Mouse (Mus musculus): ENCODE results near the gene Hck. TPM values are rescaled to one million over a fixed set of nuclear protein-coding genes. Genes with fewer than 3 reads are reported as not detected.

The Hck gene
- polyA plus RNA-seq, 1 experiment from 2014 or later: 7.9 TPM

DNA sequence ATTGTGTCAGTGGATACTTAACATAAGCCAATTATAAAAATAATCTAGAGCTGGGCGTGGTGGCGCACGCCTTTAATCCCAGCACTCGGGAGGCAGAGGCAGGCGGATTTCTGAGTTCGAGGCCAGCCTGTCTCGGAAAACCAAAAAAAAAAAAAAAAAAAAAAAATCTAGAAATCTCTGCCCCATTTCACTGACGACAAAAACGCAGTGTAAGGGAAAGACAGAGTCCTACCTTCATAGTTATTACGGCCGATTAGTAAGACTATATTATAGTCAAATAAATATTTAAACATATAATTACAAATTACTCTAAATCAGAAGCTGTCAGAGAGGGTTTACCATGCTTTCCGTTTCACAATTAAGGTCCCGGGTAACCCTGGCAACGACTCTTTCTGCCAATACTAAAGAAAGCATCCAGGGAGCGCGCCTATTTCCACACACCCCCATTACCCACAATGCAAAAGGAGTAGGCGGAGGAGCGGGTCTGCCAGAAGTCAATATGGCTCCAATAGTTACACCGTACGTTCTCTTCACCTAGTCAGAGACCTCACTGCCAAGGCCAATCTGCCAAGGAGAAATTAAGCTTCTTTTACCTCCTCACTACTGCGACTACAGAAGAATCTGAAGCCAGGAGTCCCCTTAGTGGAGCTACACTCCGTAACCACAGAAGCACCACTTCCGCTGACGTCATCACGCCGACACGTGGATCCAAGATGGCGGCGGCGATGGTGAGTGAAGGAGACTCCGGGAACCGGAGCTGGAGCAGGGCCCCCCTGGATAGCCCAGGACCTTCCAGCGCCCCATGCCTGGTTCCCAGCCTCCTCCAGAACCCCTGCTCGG lies 52.8 kb downstream of the Hck start, which contains the start of gene Tm9sf4:
Gene Tm9sf4, plus strand, starts transcription at position 460 of the 840 bp plus-strand sequence.
- peaks cover 7% of the 10 kb centered on the region; the same call in 1 of the 2 replicates for H3K36me3 ChIP-seq
- H3K9me3 ChIP-seq: 0 out of 2 replicates have a peak, but pooled peaks cover 3% of the 10 kb centered on the region
- peak within 1 kb of the TSS; percentile 93 for H3K9ac ChIP-seq
- peak; percentile 95 for ATAC-seq (ENCODE audit: low FRiP score, low read depth)
- H3K4me1 ChIP-seq: peaks cover 13% of the 10 kb centered on the region
- peak within 1 kb of the TSS; percentile 89 for H3K4me2 ChIP-seq (replicated peaks)
- H3K27ac ChIP-seq: peak within 1 kb of the TSS; percentile 90
- 11% methylated on average over 34 of the region's 34 CpGs for WGBS
- H3K4me3 ChIP-seq: peak within 1 kb of the TSS; percentile 88
- no peaks in the 10 kb centered on the region for H3K27me3 ChIP-seq

DNA sequence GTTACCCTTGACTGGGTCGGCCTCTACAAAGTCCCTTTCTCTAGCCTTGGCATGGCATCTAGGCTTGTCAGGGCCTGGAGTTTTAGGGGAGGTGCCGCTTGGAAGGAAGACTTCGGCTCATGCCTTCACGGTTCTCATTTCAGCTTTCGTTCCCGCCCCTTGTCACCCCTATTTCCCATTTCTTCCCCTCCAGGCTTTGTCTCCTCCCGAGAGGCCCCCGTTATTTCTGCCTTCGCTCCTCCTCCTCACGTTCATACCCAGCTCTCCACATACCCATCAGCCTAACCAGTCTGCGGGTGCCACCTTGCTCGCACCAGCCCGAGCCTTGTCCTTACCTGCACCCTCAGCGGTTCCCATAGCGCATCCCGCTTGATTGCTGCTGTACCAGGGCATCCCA lies 53.4 kb downstream of the Hck start:
- Histone ChIP-seq H3K4me2 (replicated peaks) (peak overlapping the region; percentile 89), H3K9me3 (0 out of 2 replicates have a peak, but pooled peaks cover 3% of the 10 kb centered on the region), H3K4me1 (peaks cover 13% of the 10 kb centered on the region), H3K27me3 (no peaks in the 10 kb centered on the region), H3K9ac (peak overlapping the region; percentile 93), H3K4me3 (peak overlapping the region; percentile 88), H3K36me3 (peaks cover 11% of the 10 kb centered on the region), H3K27ac (peak overlapping the region; percentile 90)
- peak; percentile 41; the same call in 1 of the 2 replicates for ATAC-seq (ENCODE audit: low FRiP score, low read depth)
- WGBS: under 1% methylated on average over 16 of the region's 16 CpGs

DNA sequence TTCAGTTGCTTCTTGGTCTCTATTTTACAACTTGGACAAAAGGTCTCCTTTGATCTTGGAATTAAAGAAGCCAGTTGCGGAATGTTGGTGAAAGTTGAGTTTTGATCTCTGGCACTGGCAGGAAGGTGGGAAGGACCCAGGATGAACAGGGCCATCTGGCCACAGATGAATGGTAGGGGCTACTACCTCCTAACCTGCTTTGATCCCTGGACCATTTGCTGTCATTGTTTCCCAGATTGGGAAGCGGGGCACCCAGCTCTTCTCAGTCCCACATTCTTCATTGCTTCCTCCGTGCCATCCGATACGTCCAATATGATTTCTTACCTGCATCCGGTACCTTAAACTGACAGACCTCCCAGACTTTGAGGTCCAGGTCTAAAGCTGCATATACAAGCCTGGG lies 58.9 kb downstream of the Hck start:
- ATAC-seq (ENCODE audit: low FRiP score, low read depth): no peak
- H3K27me3 ChIP-seq: no peaks in the 10 kb centered on the region
- H3K27ac ChIP-seq: no peak overlapping the region
- H3K4me2 ChIP-seq (replicated peaks): no peak overlapping the region
- H3K4me1 ChIP-seq: peaks cover 20% of the 10 kb centered on the region
- no peak overlapping the region for H3K4me3 ChIP-seq
- no peaks in the 10 kb centered on the region for H3K9me3 ChIP-seq
- H3K9ac ChIP-seq: no peak overlapping the region
- peaks cover 14% of the 10 kb centered on the region for H3K36me3 ChIP-seq
- WGBS: 49% methylated on average over 6 of the region's 6 CpGs

DNA sequence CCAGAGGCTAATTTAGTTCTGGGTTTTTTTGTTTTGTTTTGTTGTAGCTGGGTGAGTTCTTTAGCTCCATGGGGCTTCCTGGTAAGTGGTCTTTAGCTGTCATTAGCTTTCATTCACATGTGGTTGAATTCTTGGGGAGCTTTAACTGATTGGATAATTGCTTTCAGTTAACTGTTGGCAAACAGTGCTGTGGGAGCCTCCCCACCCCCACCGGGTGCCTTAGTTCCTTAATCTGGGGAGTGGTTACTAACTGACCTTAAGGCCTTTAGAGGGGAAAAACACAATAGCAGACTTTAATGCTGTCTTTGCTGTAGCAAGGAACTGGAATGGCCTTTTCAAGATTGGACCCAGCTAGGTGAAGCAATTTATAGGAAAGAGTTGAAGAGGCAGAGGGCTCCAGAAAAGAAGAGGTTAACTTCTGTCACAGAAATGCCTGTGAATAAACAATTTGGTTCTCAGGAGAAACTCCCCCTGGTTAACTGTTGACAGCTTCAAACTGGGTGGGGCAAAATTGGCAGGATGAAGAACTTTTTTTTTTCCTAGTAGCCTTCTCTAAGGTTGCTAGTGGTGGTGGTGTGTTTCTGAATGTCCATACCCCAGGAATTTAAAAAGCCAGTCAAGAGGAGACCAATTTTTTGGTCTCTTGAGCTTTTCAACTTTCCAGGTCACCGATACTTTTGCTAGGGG lies 60.0 kb downstream of the Hck start:
- ATAC-seq (ENCODE audit: low FRiP score, low read depth): no peak
- no peak overlapping the region for H3K4me2 ChIP-seq (replicated peaks)
- WGBS: 39% methylated on average over 2 of the region's 2 CpGs

DNA sequence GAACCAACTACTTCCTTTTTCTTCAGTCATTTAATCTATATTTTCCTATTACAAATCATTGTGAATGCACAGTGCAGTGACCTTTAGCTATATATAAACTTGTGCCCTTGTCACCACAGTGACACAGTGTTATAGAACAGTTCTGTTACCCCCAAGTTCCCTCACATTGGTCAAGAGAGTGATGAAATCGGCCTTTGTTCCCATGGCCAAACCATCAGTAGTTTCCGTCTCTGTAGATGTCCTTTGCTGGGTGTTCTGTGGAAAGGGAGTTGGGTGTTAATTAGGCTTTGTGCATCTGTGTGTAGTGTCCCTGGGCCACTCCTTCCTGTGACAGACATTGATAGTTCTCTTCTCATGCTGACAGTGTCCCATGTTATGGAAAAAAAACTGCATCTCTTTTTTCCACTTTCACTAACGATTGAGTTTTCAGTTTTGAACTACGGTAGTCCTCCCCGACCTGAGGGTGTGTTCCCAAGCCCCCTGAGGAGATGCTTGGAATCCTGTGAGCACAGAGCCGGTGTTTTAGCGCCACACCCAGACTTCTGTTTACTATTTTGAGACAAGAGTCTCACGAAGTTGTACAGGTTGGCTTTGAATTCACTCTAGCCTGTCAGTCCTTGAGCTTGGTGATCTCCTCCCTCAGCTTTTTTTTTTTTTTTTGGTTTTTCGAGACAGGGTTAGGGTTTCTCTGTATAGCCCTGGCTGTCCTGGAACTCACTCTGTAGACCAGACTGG lies 62.4 kb downstream of the Hck start:
- Histone ChIP-seq H3K36me3 (peaks cover 12% of the 10 kb centered on the region; the same call in 1 of the 2 replicates), H3K27ac (no peak overlapping the region), H3K9me3 (no peaks in the 10 kb centered on the region), H3K27me3 (no peaks in the 10 kb centered on the region), H3K4me3 (no peak overlapping the region), H3K4me2 (replicated peaks) (no peak overlapping the region), H3K9ac (no peak overlapping the region), H3K4me1 (0 out of 2 replicates have a peak, but pooled peaks cover 10% of the 10 kb centered on the region)
- no peak for ATAC-seq (ENCODE audit: low FRiP score, low read depth)
- WGBS: 86% methylated on average over 9 of the region's 9 CpGs

More for the DNA sequence above, 60.0 kb downstream of the Hck start:
- H3K9ac ChIP-seq: no peak overlapping the region
- H3K4me1 ChIP-seq: 0 out of 2 replicates have a peak, but pooled peaks cover 11% of the 10 kb centered on the region
- H3K27ac ChIP-seq: no peak overlapping the region
- H3K4me3 ChIP-seq: no peak overlapping the region
- H3K9me3 ChIP-seq: no peaks in the 10 kb centered on the region
- H3K27me3 ChIP-seq: no peaks in the 10 kb centered on the region
- peaks cover 14% of the 10 kb centered on the region for H3K36me3 ChIP-seq

DNA sequence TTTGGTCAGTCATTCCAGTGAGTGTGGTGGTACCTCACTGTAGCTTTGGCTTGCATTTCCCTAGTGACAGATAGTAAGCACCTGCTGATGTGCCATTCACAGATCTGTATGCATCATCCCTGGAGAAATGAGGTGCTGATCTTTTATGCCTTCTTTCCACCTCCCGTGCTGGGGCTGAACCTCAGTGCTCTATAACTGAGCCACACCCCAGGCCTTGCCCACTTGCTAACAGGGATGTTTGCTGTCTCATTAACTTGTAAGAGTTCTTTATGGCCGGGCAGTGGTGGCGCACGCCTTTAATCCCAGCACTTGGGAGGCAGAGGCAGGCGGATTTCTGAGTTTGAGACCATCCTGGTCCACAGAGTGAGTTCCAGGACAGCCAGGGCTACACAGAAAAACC lies 63.7 kb downstream of the Hck start:
- ATAC-seq (ENCODE audit: low FRiP score, low read depth): no peak
- WGBS: 92% methylated on average over 5 of the region's 5 CpGs

DNA sequence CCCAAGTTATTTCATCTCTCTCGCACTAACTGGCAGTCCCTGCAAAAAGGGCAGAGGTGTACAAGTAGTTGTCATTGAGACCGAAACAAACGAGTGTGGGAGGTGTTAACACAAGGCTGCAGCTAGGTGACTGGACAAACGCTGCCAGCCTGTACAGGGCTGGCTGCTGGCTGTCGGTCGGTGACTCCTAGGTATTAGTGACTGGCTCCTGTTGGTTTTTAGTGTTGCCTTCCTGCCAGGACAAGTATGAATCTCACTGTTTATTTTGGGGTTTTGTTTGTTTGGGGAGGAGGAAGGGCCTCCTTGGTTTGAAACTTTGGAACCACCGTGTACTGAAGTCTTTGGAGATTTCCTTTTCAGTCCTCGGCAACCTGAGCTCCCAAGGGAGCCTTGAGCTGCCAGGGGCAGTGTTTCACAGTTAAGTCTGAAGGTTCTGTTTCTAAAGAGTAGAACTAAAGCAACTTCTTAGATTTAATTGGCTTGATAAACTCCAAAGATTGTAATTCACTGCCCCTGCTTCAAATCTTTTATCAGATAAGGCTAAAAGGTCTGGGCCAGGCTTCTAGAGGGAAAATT lies 67.8 kb downstream of the Hck start:
- ATAC-seq (ENCODE audit: low FRiP score, low read depth): no peak
- Histone ChIP-seq H3K27ac (no peak overlapping the region), H3K4me3 (no peak overlapping the region), H3K4me1 (no peaks in the 10 kb centered on the region), H3K9me3 (no peaks in the 10 kb centered on the region), H3K27me3 (no peaks in the 10 kb centered on the region), H3K4me2 (replicated peaks) (no peak overlapping the region), H3K36me3 (peaks cover 28% of the 10 kb centered on the region), H3K9ac (no peak overlapping the region)
- 68% methylated on average over 8 of the region's 8 CpGs for WGBS

More for the DNA sequence above, 63.7 kb downstream of the Hck start:
- no peak overlapping the region for H3K4me3 ChIP-seq
- H3K27me3 ChIP-seq: no peaks in the 10 kb centered on the region
- 0 out of 2 replicates have a peak, but pooled peaks cover 10% of the 10 kb centered on the region for H3K4me1 ChIP-seq
- H3K9ac ChIP-seq: no peak overlapping the region
- no peak overlapping the region for H3K27ac ChIP-seq
- H3K36me3 ChIP-seq: 0 out of 2 replicates have a peak, but pooled peaks cover 6% of the 10 kb centered on the region
- H3K9me3 ChIP-seq: no peaks in the 10 kb centered on the region
- H3K4me2 ChIP-seq (replicated peaks): no peak overlapping the region

DNA sequence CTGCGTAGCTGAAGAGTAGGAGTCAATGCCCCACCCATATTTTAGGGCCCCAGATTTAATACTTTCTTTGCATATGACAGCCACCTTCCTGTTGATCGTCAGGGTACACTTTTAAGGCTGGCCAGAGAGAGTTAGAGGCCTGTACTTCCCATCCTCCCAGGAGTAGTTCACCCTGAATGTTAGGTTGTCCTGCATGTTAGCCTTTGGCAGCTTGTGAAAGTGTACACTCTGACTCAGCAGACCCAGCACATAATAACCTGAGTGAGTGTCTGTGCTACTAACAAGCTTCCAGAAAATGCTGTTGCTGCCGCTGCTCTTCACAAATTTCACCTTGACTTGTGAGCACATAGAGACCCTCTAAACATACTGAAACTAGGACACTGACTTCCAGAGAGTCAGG lies 68.9 kb downstream of the Hck start:
- Histone ChIP-seq H3K9ac (no peak overlapping the region), H3K4me3 (no peak overlapping the region), H3K27me3 (no peaks in the 10 kb centered on the region), H3K27ac (no peak overlapping the region), H3K36me3 (peaks cover 35% of the 10 kb centered on the region), H3K4me1 (no peaks in the 10 kb centered on the region), H3K4me2 (replicated peaks) (no peak overlapping the region), H3K9me3 (no peaks in the 10 kb centered on the region)
- 87% methylated on average over 3 of the region's 3 CpGs for WGBS
- ATAC-seq (ENCODE audit: low FRiP score, low read depth): no peak

DNA sequence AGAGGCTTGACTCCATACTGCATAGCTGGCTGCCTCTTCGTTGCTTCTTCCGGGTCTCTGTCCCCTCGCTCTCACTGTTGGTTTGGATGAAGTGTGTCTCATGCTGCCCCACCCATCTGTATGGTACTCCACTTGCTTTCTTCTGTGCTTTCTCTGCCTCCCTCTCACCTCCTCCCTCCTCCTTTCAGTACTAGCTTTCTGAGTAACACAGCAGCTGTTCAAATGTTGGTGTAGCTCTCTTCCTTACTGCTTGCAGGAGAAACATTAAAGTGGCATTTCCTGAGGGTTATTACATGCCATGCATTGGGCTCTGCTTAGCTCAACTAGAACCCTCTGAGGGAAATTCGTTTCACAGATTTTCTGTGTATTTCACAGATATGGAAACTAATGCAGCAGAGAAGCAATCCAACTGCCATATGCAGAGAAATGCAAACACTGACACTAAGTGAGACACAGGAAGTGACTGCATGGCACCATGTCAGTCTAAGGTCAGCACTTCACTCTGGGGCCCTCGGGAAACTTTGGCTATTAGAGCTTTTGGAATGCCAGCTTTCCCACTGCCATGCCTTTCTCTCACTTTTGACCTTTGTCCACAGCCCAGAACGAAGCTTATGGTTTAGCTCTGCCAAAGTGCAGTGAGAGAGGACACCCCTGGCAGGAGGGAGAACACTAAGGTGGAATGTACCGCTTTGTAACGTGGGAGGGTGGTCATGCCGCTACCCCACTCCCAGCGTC lies 71.0 kb downstream of the Hck start:
- WGBS: 86% methylated on average over 10 of the region's 10 CpGs

DNA sequence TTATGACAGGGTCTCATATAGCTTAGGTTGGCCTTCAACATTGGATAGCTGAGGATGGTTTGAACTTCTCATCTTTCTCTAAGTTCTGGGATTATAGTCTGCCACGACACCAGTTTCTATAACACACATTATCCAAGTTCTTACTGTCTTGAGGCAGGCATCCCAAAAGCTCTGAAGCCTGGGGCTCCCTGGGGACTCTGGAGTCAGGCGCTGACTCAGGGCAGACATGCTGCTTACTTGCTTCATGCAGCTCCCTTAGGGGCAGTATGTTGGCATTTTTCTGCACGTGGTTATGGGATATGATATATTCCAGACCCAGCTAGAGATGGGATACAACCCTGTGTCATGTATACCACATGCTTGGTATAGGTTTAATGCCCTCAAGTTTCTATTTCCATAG lies 71.7 kb downstream of the Hck start:
- Histone ChIP-seq H3K9ac (no peak overlapping the region), H3K4me1 (no peaks in the 10 kb centered on the region), H3K4me2 (replicated peaks) (no peak overlapping the region), H3K27ac (no peak overlapping the region), H3K4me3 (no peak overlapping the region), H3K9me3 (no peaks in the 10 kb centered on the region), H3K27me3 (no peaks in the 10 kb centered on the region), H3K36me3 (peaks cover 58% of the 10 kb centered on the region)
- 84% methylated on average over 3 of the region's 3 CpGs for WGBS
- no peak for ATAC-seq (ENCODE audit: low FRiP score, low read depth)

More for the DNA sequence above, 71.0 kb downstream of the Hck start:
- ATAC-seq (ENCODE audit: low FRiP score, low read depth): no peak
- peaks cover 56% of the 10 kb centered on the region for H3K36me3 ChIP-seq
- no peaks in the 10 kb centered on the region for H3K4me1 ChIP-seq
- no peak overlapping the region for H3K4me2 ChIP-seq (replicated peaks)
- no peaks in the 10 kb centered on the region for H3K9me3 ChIP-seq
- no peak overlapping the region for H3K27ac ChIP-seq
- H3K27me3 ChIP-seq: no peaks in the 10 kb centered on the region
- no peak overlapping the region for H3K4me3 ChIP-seq
- H3K9ac ChIP-seq: no peak overlapping the region

DNA sequence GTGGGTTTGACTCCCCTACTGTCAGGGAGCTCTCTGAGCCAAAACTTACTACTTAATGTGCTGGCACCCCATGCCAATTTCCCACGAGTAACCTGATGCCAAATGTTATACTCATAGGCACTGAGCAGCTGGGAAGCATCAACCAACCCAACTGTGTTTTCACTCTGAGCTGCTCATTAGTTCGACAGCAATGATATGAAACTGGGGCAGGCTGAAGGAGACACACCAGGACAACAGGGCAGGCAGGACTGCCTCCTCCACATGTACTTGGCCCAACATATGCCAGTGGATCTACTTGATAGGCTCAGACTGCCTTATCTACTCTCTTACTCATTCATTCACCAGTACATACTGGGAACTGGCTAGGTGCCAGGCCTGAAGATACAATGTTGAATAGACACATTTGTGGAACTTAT lies 77.9 kb downstream of the Hck start:
- ATAC-seq (ENCODE audit: low FRiP score, low read depth): no peak
- H3K27me3 ChIP-seq: no peaks in the 10 kb centered on the region
- H3K9ac ChIP-seq: no peak overlapping the region
- H3K4me3 ChIP-seq: no peak overlapping the region
- peaks cover 97% of the 10 kb centered on the region for H3K36me3 ChIP-seq
- H3K27ac ChIP-seq: no peak overlapping the region
- no peaks in the 10 kb centered on the region for H3K9me3 ChIP-seq
- H3K4me2 ChIP-seq (replicated peaks): no peak overlapping the region
- WGBS: 54% methylated on average over 2 of the region's 2 CpGs
- H3K4me1 ChIP-seq: no peaks in the 10 kb centered on the region
